Comparison of ENCODE assay signal across 12 mouse cellular contexts in genomic region chr17:28907959-28908358, GRCm38 (mm10). TPM values are rescaled to one million over a fixed set of nuclear protein-coding genes. Genes with fewer than 3 reads are reported as not detected.
A peak's percentile ranks its signal among the peaks of the same experiment; 100 is the strongest.
DNase-seq lines count a peak whose midpoint lies in the region; ATAC-seq lines count a peak whose summit lies in the region.
"Had no signal": no experiment of that assay in that cellular context is flagged by ENCODE, and none has a peak within 500 bp of the region (broad histone marks: within the 10 kb centered on the region; RNA-seq: fewer than 3 reads in every experiment).

No protein-coding gene starts in this region.

- no peaks in the 10 kb centered on the region for H3K27me3 ChIP-seq in forebrain, embryonic 15.5 days
- H3K27me3 ChIP-seq in forebrain, embryonic 11.5 days (ENCODE audit: control insufficient read depth, insufficient read depth, low read length): peaks cover 5% of the 10 kb centered on the region; the same call in 1 of the 2 replicates
- no peaks in the 10 kb centered on the region for H3K27me3 ChIP-seq in midbrain, embryonic 15.5 days (replicated peaks)
- H3K27me3 ChIP-seq in midbrain, embryonic 10.5 days (ENCODE audit: low read depth, poor library complexity, severe bottlenecking): peaks cover 31% of the 10 kb centered on the region
- no peaks in the 10 kb centered on the region for H3K27me3 ChIP-seq in liver, embryonic 11.5 days (replicated peaks; ENCODE audit: control insufficient read depth, insufficient read depth, low read length)
- H3K27me3 ChIP-seq: stomach, embryonic 15.5 days had no signal

- no peaks in the 10 kb centered on the region for H3K9me3 ChIP-seq in forebrain, embryonic 15.5 days
- H3K9me3 ChIP-seq in forebrain, embryonic 11.5 days (ENCODE audit: control insufficient read depth, low read length): no peaks in the 10 kb centered on the region
- H3K9me3 ChIP-seq in midbrain, embryonic 15.5 days: no peaks in the 10 kb centered on the region
- no peaks in the 10 kb centered on the region for H3K9me3 ChIP-seq in midbrain, embryonic 10.5 days (replicated peaks)
- H3K9me3 ChIP-seq in liver, embryonic 11.5 days (ENCODE audit: control insufficient read depth, low read length): no peaks in the 10 kb centered on the region
- H3K9me3 ChIP-seq: heart, embryonic 15.5 days; limb, embryonic 15.5 days; stomach, embryonic 15.5 days had no signal

- H3K4me2 ChIP-seq in forebrain, embryonic 15.5 days (replicated peaks): no peak overlapping the region
- no peak overlapping the region for H3K4me2 ChIP-seq in forebrain, embryonic 11.5 days (ENCODE audit: low read depth, low read length, severe bottlenecking)
- H3K4me2 ChIP-seq in midbrain, embryonic 15.5 days: no peak overlapping the region
- H3K4me2 ChIP-seq in liver, embryonic 11.5 days: no peak overlapping the region
- H3K4me2 ChIP-seq: heart, embryonic 15.5 days; limb, embryonic 15.5 days; stomach, embryonic 15.5 days had no signal

- 44% methylated on average over 7 of the region's 7 CpGs for WGBS in forebrain, embryonic 15.5 days
- 85% methylated on average over 7 of the region's 7 CpGs for WGBS in forebrain, embryonic 11.5 days
- 46% methylated on average over 7 of the region's 7 CpGs for WGBS in midbrain, embryonic 15.5 days
- 80% methylated on average over 7 of the region's 7 CpGs for WGBS in midbrain, embryonic 10.5 days
- 88% methylated on average over 7 of the region's 7 CpGs for WGBS in liver, embryonic 11.5 days

- H3K27ac ChIP-seq in forebrain, embryonic 15.5 days (replicated peaks): 0 out of 2 replicates have a peak overlapping the region, but pooled peaks have one; percentile 9
- no peak overlapping the region for H3K27ac ChIP-seq in forebrain, embryonic 11.5 days (ENCODE audit: low read depth, low read length)
- H3K27ac ChIP-seq in midbrain, embryonic 15.5 days: peak overlapping the region; percentile 30; the same call in 1 of the 2 replicates
- no peak overlapping the region for H3K27ac ChIP-seq in midbrain, embryonic 10.5 days (replicated peaks)
- H3K27ac ChIP-seq in liver, embryonic 11.5 days (ENCODE audit: low read depth, low read length): no peak overlapping the region
- H3K27ac ChIP-seq: heart, embryonic 15.5 days; limb, embryonic 15.5 days; stomach, embryonic 15.5 days had no signal

- no peak for ATAC-seq in forebrain, embryonic 15.5 days (replicated peaks)
- no peak for ATAC-seq in forebrain, embryonic 11.5 days (replicated peaks; ENCODE audit: low FRiP score)
- no peak for ATAC-seq in midbrain, embryonic 15.5 days (replicated peaks)
- ATAC-seq in liver, embryonic 11.5 days (replicated peaks; ENCODE audit: low FRiP score): no peak
- ATAC-seq: intestine, embryonic 16.5 days had no signal

- no peak overlapping the region for H3K4me3 ChIP-seq in forebrain, embryonic 15.5 days
- no peak overlapping the region for H3K4me3 ChIP-seq in forebrain, embryonic 11.5 days (ENCODE audit: low read depth, low read length)
- H3K4me3 ChIP-seq in midbrain, embryonic 15.5 days: no peak overlapping the region
- H3K4me3 ChIP-seq in midbrain, embryonic 10.5 days: no peak overlapping the region
- no peak overlapping the region for H3K4me3 ChIP-seq in liver, embryonic 11.5 days (ENCODE audit: low read depth, low read length)
- H3K4me3 ChIP-seq: heart, embryonic 15.5 days; limb, embryonic 15.5 days; stomach, embryonic 15.5 days had no signal

- H3K9ac ChIP-seq in forebrain, embryonic 15.5 days (replicated peaks): no peak overlapping the region
- H3K9ac ChIP-seq in forebrain, embryonic 11.5 days (ENCODE audit: low read length): no peak overlapping the region
- H3K9ac ChIP-seq in midbrain, embryonic 15.5 days: no peak overlapping the region
- H3K9ac ChIP-seq in liver, embryonic 11.5 days (ENCODE audit: low read depth, low read length): no peak overlapping the region
- H3K9ac ChIP-seq: heart, embryonic 15.5 days; limb, embryonic 15.5 days; stomach, embryonic 15.5 days had no signal

- DNase-seq in forebrain, embryonic 11.5 days (ENCODE audit: low spot score): no peak
- DNase-seq in midbrain, embryonic 10.5 days (ENCODE audit: low spot score): no peak
- DNase-seq in layer of hippocampus, postnatal 36 days: peak; percentile 14 to 37
- peak; percentile 67 to 81 for DNase-seq in right cerebral cortex, postnatal 36 days (ENCODE audit: low spot score in 2 of 2)
- DNase-seq in liver, embryonic 11.5 days (ENCODE audit: low spot score): no peak
- DNase-seq in urinary bladder, adult 18-20 months (ENCODE audit: low spot score in 2 of 2): no peak

- peaks cover 23% of the 10 kb centered on the region for H3K4me1 ChIP-seq in forebrain, embryonic 15.5 days
- H3K4me1 ChIP-seq in forebrain, embryonic 11.5 days (replicated peaks; ENCODE audit: control insufficient read depth, insufficient read depth, low read length): peaks cover 12% of the 10 kb centered on the region; the same call in 1 of the 2 replicates
- peaks cover 20% of the 10 kb centered on the region for H3K4me1 ChIP-seq in midbrain, embryonic 15.5 days
- peaks cover 34% of the 10 kb centered on the region for H3K4me1 ChIP-seq in midbrain, embryonic 10.5 days
- no peaks in the 10 kb centered on the region; the same call in none of the 2 replicates for H3K4me1 ChIP-seq in liver, embryonic 11.5 days (replicated peaks; ENCODE audit: control insufficient read depth, insufficient read depth, low read length)
- H3K4me1 ChIP-seq: stomach, embryonic 15.5 days had no signal

- H3K36me3 ChIP-seq in forebrain, embryonic 15.5 days: no peaks in the 10 kb centered on the region
- H3K36me3 ChIP-seq in forebrain, embryonic 11.5 days (ENCODE audit: control insufficient read depth, insufficient read depth, low read length): no peaks in the 10 kb centered on the region
- no peaks in the 10 kb centered on the region for H3K36me3 ChIP-seq in midbrain, embryonic 15.5 days (replicated peaks)
- H3K36me3 ChIP-seq in midbrain, embryonic 10.5 days: no peaks in the 10 kb centered on the region
- no peaks in the 10 kb centered on the region for H3K36me3 ChIP-seq in liver, embryonic 11.5 days (ENCODE audit: control insufficient read depth, insufficient read depth, low read length)
- H3K36me3 ChIP-seq: heart, embryonic 15.5 days; limb, embryonic 15.5 days; stomach, embryonic 15.5 days had no signal

RNA-seq across cellular contexts. Expression of gene 4930539E08Rik, which starts 7.2 kb away (rescaled TPM):
- 0.51 and 0.67 TPM in 2 replicates for polyA plus RNA-seq in forebrain, embryonic 15.5 days (2015; fragmentation: Nextera tagmentation; extraction: Ambion mirVana)
- polyA plus RNA-seq in forebrain, embryonic 11.5 days (2014; fragmentation: Nextera tagmentation; extraction: Ambion mirVana): 0.16 and 0.19 TPM in 2 replicates
- 1.7 and 2.5 TPM in 2 replicates for polyA plus RNA-seq in midbrain, embryonic 15.5 days (2015; fragmentation: Nextera tagmentation; extraction: Ambion mirVana)
- polyA plus RNA-seq in midbrain, embryonic 10.5 days (2016; fragmentation: Nextera tagmentation; extraction: Ambion mirVana): 0.11 and 0.26 TPM in 2 replicates
- total RNA-seq in layer of hippocampus, postnatal 36 days (2021): 1 to 10 TPM; 3.2 to 4.6 TPM
- 0.08 and 0.48 TPM in 2 replicates for polyA plus RNA-seq in liver, embryonic 11.5 days (2014; fragmentation: Nextera tagmentation; extraction: Ambion mirVana)

RNA-seq across cellular contexts. Expression of gene Pxt1, which starts 35.7 kb away (rescaled TPM):
- polyA plus RNA-seq in forebrain, embryonic 15.5 days (2015; fragmentation: Nextera tagmentation; extraction: Ambion mirVana): not detected in 2 replicates
- 0.28 TPM in 1 of 2 replicates, not detected in the other for polyA plus RNA-seq in forebrain, embryonic 11.5 days (2014; fragmentation: Nextera tagmentation; extraction: Ambion mirVana)
- polyA plus RNA-seq in midbrain, embryonic 15.5 days (2015; fragmentation: Nextera tagmentation; extraction: Ambion mirVana): 0.17 TPM in 1 of 2 replicates, not detected in the other
- 0.22 TPM in 1 of 2 replicates, not detected in the other for polyA plus RNA-seq in midbrain, embryonic 10.5 days (2016; fragmentation: Nextera tagmentation; extraction: Ambion mirVana)
- total RNA-seq in layer of hippocampus, postnatal 36 days (2021): not detected
- polyA plus RNA-seq in liver, embryonic 11.5 days (2014; fragmentation: Nextera tagmentation; extraction: Ambion mirVana): 0.30 and 0.92 TPM in 2 replicates
- polyA plus RNA-seq: heart, embryonic 15.5 days; intestine, embryonic 16.5 days; limb, embryonic 15.5 days; stomach, embryonic 15.5 days had no signal

RNA-seq across cellular contexts. Expression of gene Kctd20, which starts 43.8 kb away (rescaled TPM):
- 118 TPM in 2 replicates for polyA plus RNA-seq in forebrain, embryonic 15.5 days (2015; fragmentation: Nextera tagmentation; extraction: Ambion mirVana)
- 112 and 116 TPM in 2 replicates for polyA plus RNA-seq in forebrain, embryonic 11.5 days (2014; fragmentation: Nextera tagmentation; extraction: Ambion mirVana)
- polyA plus RNA-seq in midbrain, embryonic 15.5 days (2015; fragmentation: Nextera tagmentation; extraction: Ambion mirVana): 91.1 and 93.9 TPM in 2 replicates
- 107 and 114 TPM in 2 replicates for polyA plus RNA-seq in midbrain, embryonic 10.5 days (2016; fragmentation: Nextera tagmentation; extraction: Ambion mirVana)
- 10 to 100 TPM; 64.5 to 74.5 TPM for total RNA-seq in layer of hippocampus, postnatal 36 days (2021)
- 75.2 and 89.2 TPM in 2 replicates for polyA plus RNA-seq in liver, embryonic 11.5 days (2014; fragmentation: Nextera tagmentation; extraction: Ambion mirVana)

RNA-seq across cellular contexts. Expression of gene Pnpla1, which starts 49.7 kb away (rescaled TPM):
- polyA plus RNA-seq in forebrain, embryonic 15.5 days (2015; fragmentation: Nextera tagmentation; extraction: Ambion mirVana): not detected in 2 replicates
- polyA plus RNA-seq in forebrain, embryonic 11.5 days (2014; fragmentation: Nextera tagmentation; extraction: Ambion mirVana): not detected in 2 replicates
- polyA plus RNA-seq in midbrain, embryonic 15.5 days (2015; fragmentation: Nextera tagmentation; extraction: Ambion mirVana): 0.05 and 0.10 TPM in 2 replicates
- not detected in 2 replicates for polyA plus RNA-seq in midbrain, embryonic 10.5 days (2016; fragmentation: Nextera tagmentation; extraction: Ambion mirVana)
- under 1 TPM; 0.38 to 0.42 TPM for total RNA-seq in layer of hippocampus, postnatal 36 days (2021)
- 0.05 TPM in 1 of 2 replicates, not detected in the other for polyA plus RNA-seq in liver, embryonic 11.5 days (2014; fragmentation: Nextera tagmentation; extraction: Ambion mirVana)
- polyA plus RNA-seq: heart, embryonic 15.5 days had no signal

Comparison
In these comparisons a context has a peak if more than half of its experiments do, and no peak if none do; other contexts are left out.
1. H3K27ac ChIP-seq: peak in forebrain, embryonic 15.5 days (single experiment) and midbrain, embryonic 15.5 days (single experiment); none in forebrain, embryonic 11.5 days (single experiment), midbrain, embryonic 10.5 days (single experiment) and liver, embryonic 11.5 days (single experiment).
2. DNase-seq: peak in layer of hippocampus, postnatal 36 days (2 of 2) and right cerebral cortex, postnatal 36 days (2 of 2); none in forebrain, embryonic 11.5 days (single experiment), midbrain, embryonic 10.5 days (single experiment), liver, embryonic 11.5 days (single experiment) and urinary bladder, adult 18-20 months (0 of 2).